Mouse (Mus musculus) natural killer cell, adult 2 months (primary cell): Measurements from ENCODE around the gene Gsn.

Experiments
- DNase-seq, 2 experiments: peaks; one replicate each; pipeline ENCODE4 v3.0.0; 2022; ENCODE audit warnings: low spot score in 2 of 2

Gene Gsn

GRCm38 (mm10) chr2:35255885-35256833, at the start of gene Gsn:
Gsn (plus strand) TSS chr2:35256380.
- peak; percentile 48 to 71 for DNase-seq

- no peak for DNase-seq
Observed at GRCm38 (mm10) chr2:35206761-35207160, 49.4 kb upstream of the Gsn start.

- no peak for DNase-seq
Observed at GRCm38 (mm10) chr2:35208054-35208453, 48.1 kb upstream of the Gsn start.

- DNase-seq = peak; percentile 34 to 52
Observed at GRCm38 (mm10) chr2:35208931-35209665, 47.1 kb upstream of the Gsn start.

GRCm38 (mm10) chr2:35211681-35212080, 44.5 kb upstream of the Gsn start:
- DNase-seq = no peak

GRCm38 (mm10) chr2:35213345-35213910, 42.8 kb upstream of the Gsn start:
- no peak for DNase-seq

GRCm38 (mm10) chr2:35214881-35215358, 41.3 kb upstream of the Gsn start:
- peak; percentile 66 to 79 for DNase-seq

- no peak for DNase-seq
Observed at GRCm38 (mm10) chr2:35215363-35215762, 40.8 kb upstream of the Gsn start.

- no peak for DNase-seq
Observed at GRCm38 (mm10) chr2:35216701-35217100, 39.5 kb upstream of the Gsn start.

- no peak for DNase-seq
Observed at GRCm38 (mm10) chr2:35218736-35219135, 37.4 kb upstream of the Gsn start.

- DNase-seq = no peak
Observed at GRCm38 (mm10) chr2:35222822-35223391, 33.3 kb upstream of the Gsn start.

- DNase-seq = no peak
Observed at GRCm38 (mm10) chr2:35224285-35224684, 31.9 kb upstream of the Gsn start.

- no peak for DNase-seq
Observed at GRCm38 (mm10) chr2:35228145-35228544, 28.0 kb upstream of the Gsn start.

- DNase-seq = no peak
Observed at GRCm38 (mm10) chr2:35230215-35230614, 26.0 kb upstream of the Gsn start.

GRCm38 (mm10) chr2:35231871-35232270, 24.3 kb upstream of the Gsn start:
- no peak for DNase-seq

GRCm38 (mm10) chr2:35232595-35233445, 23.4 kb upstream of the Gsn start:
- DNase-seq = no peak

- no peak for DNase-seq
Observed at GRCm38 (mm10) chr2:35233898-35234297, 22.3 kb upstream of the Gsn start.

GRCm38 (mm10) chr2:35235021-35235420, 21.2 kb upstream of the Gsn start:
- DNase-seq = no peak

GRCm38 (mm10) chr2:35244241-35244640, 11.9 kb upstream of the Gsn start:
- DNase-seq = no peak

GRCm38 (mm10) chr2:35247763-35248162, 8.4 kb upstream of the Gsn start:
- DNase-seq = peak in 1 of 2 experiments; percentile 52

GRCm38 (mm10) chr2:35252733-35253132, 3.4 kb upstream of the Gsn start:
- no peak for DNase-seq
